Mouse (Mus musculus) lung, postnatal 0 days (tissue): Measurements from ENCODE around the gene Emc10.

Experiments
- CTCF ChIP-seq: IDR thresholded peaks from 2 replicates; pipeline ENCODE4 v1.5.1; 2016; ENCODE audit warnings: antibody characterized with exemption, mild to moderate bottlenecking
- EP300 ChIP-seq: IDR thresholded peaks from 2 replicates; pipeline ENCODE4 v1.6.1; 2016; ENCODE audit warnings: antibody characterized with exemption, mild to moderate bottlenecking, control low read depth

DNA sequence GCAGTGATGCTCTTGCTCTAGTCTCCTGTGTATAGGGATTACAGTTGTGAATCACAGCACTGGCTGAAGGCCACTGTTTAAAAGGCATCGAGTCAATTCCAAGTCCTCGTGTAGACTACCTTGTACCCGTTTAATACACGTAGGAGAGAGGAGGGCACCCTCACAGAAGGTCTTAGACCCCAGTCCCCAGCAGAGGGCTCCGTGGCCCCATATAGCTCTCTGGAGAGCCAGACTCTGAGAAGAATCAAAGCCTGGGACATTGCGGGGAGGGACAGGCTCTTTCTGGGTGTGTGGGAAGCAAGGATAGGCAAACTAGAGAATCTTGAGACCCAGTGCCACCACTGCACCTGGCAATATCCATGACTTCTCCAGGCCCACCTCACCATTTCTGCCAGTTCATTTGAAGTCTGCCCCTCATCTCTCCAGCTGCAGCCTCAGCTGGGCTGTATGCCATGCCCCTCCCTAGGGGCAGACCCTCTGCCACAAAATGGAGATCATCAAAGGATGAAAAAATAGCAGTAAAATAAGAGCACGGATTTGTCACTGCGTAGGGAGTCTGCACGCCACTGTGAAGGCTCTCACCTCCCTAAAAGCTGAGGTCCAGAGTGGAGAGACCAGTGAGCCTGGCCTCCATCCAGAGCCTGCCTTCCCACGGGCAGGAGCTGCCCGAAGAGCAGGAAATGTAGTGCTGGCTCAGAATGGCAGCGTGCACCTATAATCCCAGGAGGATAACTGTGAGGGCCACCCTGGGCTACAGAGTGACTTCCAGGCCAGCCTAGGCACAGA, 50.1 kb downstream of the Emc10 start:
- TF ChIP-seq CTCF (no peak), EP300 (no peak)
